Mouse (Mus musculus): ENCODE data around the gene Ptprn.
A peak's percentile ranks its signal among the peaks of the same experiment; 100 is the strongest.

Ptprn gene

DNA sequence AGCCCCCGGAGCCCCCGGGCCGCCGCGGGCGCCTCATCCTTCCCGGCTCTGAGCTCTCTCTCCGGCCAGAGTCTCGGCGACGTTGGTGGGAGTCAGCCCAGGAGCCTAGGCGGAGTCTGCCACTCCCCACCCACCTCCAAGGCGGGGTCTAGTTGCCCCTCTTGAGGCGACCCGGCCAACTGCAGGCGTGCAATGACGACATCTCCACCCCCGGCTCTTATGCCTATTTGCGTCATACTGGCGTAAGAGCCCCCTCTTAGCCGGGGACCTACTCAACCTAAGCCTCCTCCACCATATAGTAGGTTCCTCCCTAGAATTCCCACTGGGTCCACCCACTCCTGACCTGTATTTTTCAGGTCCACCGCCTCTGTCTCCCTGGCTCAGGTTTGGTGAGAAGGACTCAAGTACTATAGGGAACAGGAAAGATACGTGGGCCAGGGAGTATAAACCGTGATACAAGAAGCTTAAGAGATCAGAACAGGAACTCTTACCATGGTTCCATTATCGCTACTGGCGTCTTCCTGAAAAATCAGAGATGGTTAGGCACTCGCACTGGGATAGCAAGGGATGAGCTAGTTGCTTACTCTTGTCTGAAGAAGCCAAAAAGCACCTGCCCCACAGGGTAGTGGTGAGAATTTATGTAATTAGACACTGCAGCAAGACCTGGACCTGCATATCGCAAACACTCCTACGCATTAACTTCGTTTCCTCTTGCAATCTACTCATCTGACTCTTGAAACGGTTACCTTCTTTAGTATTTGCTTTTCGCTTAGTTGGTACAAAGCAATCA, at the start of gene Ptprn:
Gene Ptprn (minus strand): TSS at position 412 of the 790 bp plus-strand sequence.
- peak; percentile 68 to 87 for DNase-seq (ENCODE audit: low spot score in 2 of 2)

DNA sequence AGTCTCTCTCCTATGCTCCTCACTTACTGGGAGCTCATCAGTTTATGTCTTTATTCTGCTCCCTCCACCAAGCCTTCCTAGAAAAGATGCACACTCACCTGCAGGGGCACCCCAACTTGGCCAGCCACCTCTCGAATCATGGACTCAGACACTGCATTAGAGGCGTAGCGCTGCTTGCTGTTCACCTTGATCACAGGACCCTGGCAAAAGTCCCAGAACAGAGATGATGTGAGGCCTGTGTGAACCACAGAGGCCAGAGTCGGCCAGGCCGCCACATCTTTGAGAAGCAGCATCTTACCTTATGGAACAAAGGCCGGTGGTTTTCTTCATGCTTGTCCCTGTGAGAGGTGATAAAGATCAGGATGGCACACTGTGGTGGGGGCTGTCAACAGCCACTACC, 47.4 kb upstream of the Ptprn start:
- no peak for DNase-seq (ENCODE audit: low spot score in 2 of 2)

- no peak for DNase-seq (ENCODE audit: low spot score in 2 of 2)
Observed at GRCm38 (mm10) chr1:75304662-75305061, 40.4 kb upstream of the Ptprn start.

GRCm38 (mm10) chr1:75294294-75294693, 30.0 kb upstream of the Ptprn start:
- no peak for DNase-seq (ENCODE audit: low spot score in 2 of 2)

DNA sequence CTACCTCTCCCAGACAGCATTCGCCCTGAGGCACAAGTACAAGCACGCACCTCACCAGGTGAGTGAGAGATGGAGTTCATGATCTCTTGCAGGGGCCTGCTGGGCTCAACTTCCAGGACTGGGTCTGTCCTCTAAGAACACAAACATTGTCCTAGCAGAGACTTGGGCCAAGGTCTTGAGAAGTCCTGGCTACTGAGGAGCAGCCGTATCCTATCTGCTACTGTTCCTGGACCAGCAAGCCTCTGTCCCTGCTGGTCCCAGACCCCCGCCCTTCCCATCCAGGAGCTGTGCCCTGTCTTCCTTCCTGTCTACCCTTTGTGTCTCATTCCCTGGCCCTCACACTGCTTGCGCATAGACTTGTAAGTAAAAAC, 29.0 kb upstream of the Ptprn start:
- no peak for DNase-seq (ENCODE audit: low spot score in 2 of 2)

GRCm38 (mm10) chr1:75292476-75293330, 28.4 kb upstream of the Ptprn start:
- DNase-seq (ENCODE audit: low spot score in 2 of 2): no peak

DNA sequence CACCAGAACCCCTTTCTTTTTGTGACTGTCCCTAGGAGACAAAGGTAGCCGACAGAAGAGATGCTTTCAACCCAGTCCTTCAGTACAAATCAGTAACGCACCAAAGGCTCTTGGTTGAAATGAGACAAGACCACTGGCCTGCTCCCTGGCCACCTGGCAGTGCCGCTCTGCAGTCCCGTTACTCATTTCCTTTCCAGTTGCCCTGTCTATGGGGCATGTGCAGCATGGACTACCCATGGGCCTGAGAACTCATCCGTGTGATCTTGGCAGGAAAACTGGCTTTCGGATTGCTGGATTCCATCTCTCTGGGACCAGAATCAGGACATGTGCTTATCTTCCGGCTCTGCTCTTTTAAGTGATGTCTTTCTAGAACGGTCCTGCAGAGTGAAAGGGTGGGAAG, 27.0 kb upstream of the Ptprn start:
- no peak for DNase-seq (ENCODE audit: low spot score in 2 of 2)

GRCm38 (mm10) chr1:75290582-75290981, 26.3 kb upstream of the Ptprn start:
- peak in 1 of 2 experiments; percentile 86 for DNase-seq (ENCODE audit: low spot score in 2 of 2)

GRCm38 (mm10) chr1:75289888-75290431, 25.7 kb upstream of the Ptprn start:
- peak in 1 of 2 experiments; percentile 26 for DNase-seq (ENCODE audit: low spot score in 2 of 2)

- DNase-seq (ENCODE audit: low spot score in 2 of 2): peak in 1 of 2 experiments; percentile 30
Observed at GRCm38 (mm10) chr1:75289376-75289775, 25.1 kb upstream of the Ptprn start.

- DNase-seq (ENCODE audit: low spot score in 2 of 2): no peak
Observed at GRCm38 (mm10) chr1:75284911-75285310, 20.6 kb upstream of the Ptprn start.

DNA sequence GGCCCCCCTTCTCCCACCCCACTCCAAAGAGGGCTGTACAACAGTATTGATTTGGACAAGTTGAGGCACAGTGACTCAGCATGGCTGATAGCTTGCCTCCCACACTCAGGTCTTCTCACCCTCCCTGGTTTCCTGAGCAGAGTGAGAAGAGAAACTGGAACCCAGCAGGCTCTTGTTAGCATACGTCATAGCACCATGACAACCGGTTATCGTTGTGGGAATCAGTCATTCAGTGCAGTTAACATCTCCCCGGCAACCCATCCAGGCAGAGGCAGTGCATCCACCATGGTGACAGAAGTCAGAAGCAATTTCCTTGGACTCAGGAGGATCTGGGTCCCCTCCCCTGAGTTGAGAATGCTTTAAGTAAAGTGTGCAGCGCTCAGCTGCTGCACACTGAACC, 18.7 kb upstream of the Ptprn start:
- peak in 1 of 2 experiments; percentile 44 for DNase-seq (ENCODE audit: low spot score in 2 of 2)

GRCm38 (mm10) chr1:75278228-75278627, 13.9 kb upstream of the Ptprn start, which contains the start of gene Resp18:
TSS of gene Resp18 (minus strand) at chr1:75278415.
- no peak for DNase-seq (ENCODE audit: low spot score in 2 of 2)

DNA sequence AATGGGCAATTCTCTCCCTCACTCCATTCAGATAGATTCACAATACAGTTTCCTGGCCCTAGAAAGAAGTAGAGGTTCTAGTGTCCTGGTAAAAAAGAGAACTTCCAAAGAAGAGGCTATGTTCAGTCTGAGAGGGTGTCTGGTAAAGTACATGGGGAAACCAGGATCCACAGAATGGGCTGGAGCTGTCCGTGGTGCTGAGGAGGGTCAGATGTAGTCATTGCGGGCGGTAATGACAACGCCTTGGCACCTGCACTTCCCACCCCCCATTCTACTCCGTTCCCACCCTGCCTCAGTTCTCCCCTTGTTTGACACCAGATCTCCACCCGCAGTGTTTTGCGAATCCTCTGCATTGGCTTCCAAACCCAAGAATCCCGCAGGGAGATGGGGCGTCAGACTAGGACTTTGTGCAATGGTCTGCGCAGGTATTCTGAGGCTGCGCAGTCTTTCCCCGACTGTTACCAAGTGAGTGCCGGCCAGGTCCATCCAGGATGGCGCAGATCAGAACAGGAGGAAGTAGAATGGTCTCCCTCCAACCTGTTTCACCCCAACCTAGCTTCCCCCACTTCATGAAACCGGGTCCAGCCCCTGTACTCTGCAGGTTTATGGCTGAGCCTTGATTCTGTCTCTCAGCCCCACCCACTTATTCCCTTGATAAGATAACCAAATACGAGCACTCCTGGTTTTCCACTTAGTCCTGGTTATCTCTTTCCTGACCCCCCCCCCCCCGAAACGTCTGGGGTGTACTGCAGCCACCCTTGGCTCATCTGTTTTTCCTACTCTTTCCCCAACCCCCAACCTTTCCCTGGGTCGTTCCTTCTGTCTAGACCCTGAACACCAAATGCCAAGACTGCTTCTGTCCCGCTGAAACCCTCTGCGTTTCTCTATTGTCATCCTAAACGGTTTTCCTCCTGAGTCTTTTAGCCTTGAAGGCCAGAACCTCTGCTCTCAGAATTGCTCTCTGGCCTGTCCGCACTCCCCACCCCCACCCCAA, 13.2 kb upstream of the Ptprn start:
- DNase-seq (ENCODE audit: low spot score in 2 of 2): no peak

- peak in 1 of 2 experiments; percentile 66 for DNase-seq (ENCODE audit: low spot score in 2 of 2)
Observed at GRCm38 (mm10) chr1:75262969-75263951, 1.0 kb downstream of the Ptprn start.

- no peak for DNase-seq (ENCODE audit: low spot score in 2 of 2)
Observed at GRCm38 (mm10) chr1:75261278-75261677, 3.0 kb downstream of the Ptprn start.

GRCm38 (mm10) chr1:75255516-75256046, 8.7 kb downstream of the Ptprn start:
- no peak for DNase-seq (ENCODE audit: low spot score in 2 of 2)

GRCm38 (mm10) chr1:75254625-75255013, 9.7 kb downstream of the Ptprn start:
- no peak for DNase-seq (ENCODE audit: low spot score in 2 of 2)

DNA sequence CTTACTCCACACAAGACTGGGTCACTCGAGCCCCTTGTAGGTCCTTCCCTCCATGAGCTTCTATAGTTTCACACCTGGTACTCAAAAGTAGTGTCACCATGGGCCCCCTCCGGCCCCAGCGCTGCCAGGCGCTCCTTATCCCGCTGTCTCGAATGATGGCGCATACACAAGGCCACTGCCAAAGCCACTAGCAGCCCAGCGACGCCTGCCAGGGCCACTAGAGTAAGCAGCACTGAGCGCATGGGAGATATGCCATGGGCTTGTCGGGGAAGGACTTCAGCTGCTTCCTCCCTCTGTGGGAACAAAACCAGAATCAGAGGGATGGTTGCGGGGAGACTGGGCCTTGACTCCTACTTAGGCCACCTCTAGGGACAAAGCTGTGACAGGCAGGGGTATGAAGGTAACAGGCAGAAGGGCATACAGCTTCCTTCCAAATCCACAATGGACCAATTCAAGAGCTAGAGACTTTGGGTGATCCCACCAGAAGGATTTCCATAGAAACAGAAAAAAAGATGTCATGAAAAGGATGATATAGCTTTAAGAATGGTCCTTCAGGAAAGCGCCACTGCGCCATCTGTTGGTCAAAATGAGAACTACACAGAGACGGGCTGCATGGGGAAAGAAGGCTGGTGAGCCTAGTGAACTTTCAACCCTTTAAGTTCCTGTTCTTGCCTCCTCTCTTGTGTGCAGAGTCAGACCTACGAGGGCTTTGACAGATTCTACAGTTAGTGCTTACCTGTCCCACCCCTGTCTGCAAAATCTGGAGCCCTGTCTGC, 10.3 kb downstream of the Ptprn start:
- peak in 1 of 2 experiments; percentile 92 for DNase-seq (ENCODE audit: low spot score in 2 of 2)
